Mouse (Mus musculus): ENCODE results near the gene Kbtbd12.

The Kbtbd12 gene

DNA sequence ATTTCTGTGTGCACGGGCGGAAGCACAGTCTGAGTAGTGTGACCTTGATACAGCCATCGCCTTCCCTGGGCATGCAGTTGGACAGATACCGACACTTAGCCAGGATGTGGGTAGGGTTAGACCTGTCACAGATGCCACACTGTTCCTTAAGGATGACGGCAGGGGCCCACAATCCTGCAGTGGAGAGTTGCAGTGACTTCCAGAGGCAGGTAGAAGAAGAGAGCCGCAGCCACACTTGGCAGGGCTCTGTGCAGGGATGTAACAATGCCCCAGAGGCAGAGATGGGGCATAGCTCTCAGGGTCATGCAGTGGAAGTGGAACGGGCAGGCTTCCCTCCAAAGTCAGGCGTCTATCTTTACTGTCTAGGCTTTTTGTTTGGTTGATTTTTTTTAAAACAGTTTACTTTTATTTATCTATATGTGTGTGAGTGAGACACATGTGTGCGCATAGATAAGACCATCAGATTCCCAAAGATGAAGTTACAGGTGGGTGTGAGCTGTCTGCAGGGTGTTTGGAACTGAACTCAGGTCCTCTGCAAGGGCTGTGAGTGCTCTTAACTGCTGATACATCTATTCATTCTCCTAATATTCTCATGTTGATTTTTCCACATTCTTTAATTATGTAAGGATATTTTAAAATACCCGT, 89.2 kb downstream of the Kbtbd12 start:
- DNase-seq (ENCODE audit: low spot score): no peak

DNA sequence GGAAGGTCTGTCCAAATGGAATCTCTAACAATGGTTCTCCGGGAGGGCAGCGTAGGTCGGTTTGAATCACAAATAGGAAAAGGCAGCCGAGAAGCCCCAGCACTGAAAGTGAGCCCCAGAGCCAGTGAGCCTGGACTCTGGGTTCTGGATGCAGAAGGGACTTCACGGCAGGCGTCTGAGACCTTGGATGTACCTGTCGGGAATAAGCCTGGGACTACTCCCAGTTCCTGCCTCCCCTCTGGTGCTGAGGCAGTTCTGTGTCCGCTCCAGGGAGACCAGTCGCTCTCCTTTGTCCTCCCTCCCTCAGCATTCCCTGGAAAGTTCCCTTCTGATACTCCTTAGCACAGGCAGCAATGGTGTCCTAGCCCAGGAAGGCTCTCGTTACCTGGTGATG, 92.4 kb downstream of the Kbtbd12 start:
- DNase-seq (ENCODE audit: low spot score): no peak

- DNase-seq (ENCODE audit: low spot score): no peak
These were observed 92.9 kb downstream of the Kbtbd12 start for GRCm38 (mm10) chr6:88544644-88545396.

- DNase-seq (ENCODE audit: low spot score): no peak
These were observed 93.5 kb downstream of the Kbtbd12 start for GRCm38 (mm10) chr6:88544241-88544640.

GRCm38 (mm10) chr6:88540093-88540755, 97.5 kb downstream of the Kbtbd12 start:
- no peak for DNase-seq (ENCODE audit: low spot score)

DNA sequence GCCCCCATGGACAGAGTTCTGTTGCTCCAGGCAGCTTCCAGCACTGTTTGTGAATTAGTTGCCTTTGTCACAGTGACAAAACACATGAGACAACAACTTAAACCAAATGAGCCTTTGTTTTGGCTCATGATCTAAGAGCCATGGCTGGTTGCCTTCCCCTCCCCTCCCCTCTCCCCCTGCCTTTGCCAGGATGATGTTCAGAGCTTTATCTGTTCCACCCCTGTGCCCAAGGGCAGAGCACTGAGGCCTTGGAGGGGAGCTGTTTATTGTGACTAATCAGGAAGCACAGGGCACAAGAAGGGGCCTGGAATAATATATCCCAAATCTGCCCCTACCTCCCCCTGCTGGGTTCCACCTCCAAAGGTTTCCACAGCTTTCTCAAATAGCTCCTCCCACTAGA, 107.4 kb downstream of the Kbtbd12 start:
- DNase-seq (ENCODE audit: low spot score): no peak

DNA sequence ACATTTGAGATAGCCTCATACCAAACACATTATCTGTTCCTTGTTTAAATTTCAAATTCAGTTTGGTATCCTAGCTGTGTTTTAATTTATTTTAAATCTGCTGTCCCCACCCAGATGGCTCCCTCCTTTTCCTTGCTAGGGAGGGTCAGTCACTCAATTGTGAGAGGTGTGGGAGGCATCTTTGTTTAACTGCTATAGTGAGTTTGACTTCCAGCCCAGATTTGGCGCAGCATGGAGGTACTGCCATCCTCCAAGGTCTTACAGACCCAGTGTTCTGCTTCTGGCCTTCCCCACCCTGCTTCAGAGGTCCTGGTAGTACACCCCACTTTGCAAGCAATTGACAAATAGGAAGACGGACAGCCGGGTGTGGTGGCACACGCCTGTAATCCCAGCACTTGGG, 113.7 kb downstream of the Kbtbd12 start:
- no peak for DNase-seq (ENCODE audit: low spot score)

DNA sequence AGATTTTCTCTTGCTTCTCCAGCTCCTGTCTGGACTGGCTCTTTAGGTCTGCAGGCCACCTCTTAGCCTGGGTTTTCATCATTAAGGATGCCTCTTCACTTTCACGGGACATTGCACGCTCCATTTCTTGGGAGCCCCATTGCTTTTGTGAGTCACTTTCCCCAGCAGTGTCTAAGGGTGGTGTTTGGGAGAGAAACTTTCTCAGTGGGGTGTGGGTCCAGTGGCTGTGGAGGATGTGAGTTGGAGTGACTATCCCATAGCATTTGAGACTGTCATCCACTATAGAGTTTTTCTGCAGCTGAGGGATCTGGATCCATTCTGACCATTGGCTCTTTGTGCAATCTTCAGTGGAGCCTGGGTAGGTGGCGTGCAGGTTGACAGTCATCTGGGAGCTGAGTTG, 114.3 kb downstream of the Kbtbd12 start:
- DNase-seq (ENCODE audit: low spot score): no peak

DNA sequence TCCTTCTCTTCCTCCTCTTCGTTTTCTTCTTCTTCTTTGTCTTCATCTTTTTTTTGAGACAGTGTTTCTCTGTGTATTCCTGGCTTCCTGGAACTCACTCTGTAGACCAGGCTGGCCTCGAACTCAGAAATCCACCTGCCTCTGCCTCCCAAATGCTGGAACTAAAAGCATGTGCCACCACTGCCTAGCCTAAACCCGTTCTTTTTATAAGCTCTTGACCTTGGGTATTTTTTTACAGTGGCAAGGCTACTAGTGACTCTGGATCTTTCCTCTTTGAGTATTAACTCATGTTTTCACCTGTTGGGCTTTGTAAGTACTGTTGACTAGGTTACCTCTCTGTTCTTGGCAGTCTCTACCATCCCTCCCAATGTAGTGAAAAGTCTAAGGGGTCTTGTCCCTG, 114.7 kb downstream of the Kbtbd12 start:
- DNase-seq (ENCODE audit: low spot score): no peak

- DNase-seq (ENCODE audit: low spot score): no peak
These were observed 115.1 kb downstream of the Kbtbd12 start for GRCm38 (mm10) chr6:88522606-88523005.

DNA sequence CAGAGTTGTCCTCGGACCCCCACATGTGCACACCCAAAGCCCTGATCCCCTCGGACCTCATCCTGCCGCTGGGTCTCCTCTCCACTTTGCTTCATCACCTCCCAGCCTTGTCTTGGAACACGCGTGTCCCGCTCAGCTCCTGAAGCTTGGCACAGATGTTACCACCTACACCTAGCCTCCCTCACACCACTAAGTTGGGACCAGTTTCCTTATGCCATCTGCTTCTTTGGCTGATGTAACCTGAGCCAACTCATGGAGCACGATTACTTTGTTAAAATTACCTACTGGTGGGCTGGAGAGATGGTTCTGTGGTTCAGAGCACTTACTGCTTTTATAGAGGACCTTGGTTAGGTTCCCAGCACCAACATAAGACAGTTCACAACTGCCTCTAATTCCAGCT, 115.9 kb downstream of the Kbtbd12 start:
- no peak for DNase-seq (ENCODE audit: low spot score)

DNA sequence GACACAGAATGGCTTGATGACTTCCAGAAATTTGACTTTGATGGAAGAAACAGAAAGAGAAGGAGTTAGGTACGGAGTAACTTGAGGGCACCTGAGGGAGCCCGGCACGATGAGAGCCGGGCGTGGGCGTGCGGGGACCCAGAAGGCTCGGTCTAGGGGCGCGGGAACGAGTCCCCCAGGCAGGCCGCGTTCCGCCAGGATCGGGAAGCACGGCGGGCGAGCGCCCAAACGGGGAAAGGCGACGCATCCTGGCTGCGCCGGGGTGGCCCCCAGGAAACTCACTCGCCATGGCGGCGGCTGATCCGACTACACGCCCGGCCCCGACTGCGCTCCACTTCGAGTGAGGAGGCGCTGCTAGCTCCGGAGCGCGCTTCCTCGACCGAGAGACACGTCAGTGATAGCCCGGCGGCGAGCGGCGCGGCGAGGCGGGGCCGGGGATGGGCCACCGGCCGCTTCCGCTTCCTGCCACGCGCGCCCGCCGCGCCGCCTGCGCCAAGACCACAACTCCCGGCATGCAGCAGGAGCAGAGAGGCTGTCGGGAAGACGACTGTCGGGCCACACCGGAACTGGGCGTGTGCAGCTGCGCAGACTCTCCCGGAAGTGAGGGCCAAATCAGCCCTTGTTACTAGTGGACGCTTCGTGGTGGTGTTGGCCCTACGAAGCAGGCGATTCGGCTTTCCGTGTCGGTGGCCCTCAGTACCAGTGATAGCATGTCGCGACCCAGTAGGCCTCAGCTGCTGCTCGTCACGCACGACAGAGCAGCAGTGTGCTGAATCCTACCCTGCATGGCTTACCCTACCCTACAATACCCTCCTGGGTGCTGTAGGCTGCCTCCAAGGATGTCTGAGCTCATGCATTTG, 119.1 kb downstream of the Kbtbd12 start, which contains the start of gene Sec61a1:
TSS of gene Sec61a1 (minus strand) at position 502 of the 860 bp plus-strand sequence.
- peak; percentile 86 for DNase-seq (ENCODE audit: low spot score)

DNA sequence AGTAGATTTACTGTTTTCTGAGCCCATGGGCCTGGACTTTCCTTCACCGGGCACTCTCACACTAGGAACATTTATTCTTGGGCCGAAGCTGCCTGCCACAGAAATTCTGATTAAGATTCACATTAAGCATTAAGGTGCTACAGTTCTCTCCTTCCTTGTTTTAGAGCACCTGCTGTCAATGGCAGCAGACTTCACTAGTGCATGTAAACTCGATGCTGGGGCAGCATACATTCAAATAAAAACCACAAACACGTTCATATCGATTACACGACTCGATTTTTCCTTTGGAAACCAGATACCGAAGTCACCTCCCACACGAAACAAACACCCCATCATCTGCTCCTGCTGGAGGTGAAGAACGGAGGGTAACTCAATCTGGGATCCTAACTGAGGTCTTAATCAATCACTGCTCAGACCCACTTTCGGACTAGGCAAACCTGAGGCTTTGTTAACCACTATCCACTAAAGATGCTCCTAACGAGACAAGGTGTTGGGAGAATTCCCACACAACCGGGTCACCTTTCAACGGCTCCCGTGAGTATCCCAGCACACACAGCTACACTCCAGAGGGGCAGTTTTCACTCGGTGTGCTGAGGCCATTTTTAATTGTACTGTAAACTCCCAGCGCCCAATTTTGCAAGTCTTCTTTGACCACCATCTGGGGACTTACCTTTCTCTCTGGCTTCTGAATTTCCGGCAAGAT, 119.9 kb downstream of the Kbtbd12 start:
- DNase-seq (ENCODE audit: low spot score): no peak

DNA sequence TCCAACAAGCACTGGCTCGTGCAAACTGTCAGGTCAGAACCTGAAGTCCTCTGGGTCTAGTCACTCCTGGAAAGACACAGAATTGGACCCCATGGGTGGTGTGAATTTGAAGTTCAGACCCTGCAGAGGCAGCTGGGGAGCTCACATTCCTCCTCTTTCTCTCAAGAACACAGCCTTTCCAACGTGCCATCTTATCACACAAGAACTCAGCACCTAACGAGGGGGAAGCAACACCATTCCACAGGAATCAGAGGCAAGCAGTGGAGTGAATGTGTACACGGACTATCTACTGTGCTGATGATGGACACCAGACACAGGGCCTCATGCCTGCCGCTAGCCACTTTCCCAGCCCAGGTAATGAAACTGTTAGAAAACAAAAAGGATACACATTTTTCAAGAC, 121.1 kb downstream of the Kbtbd12 start:
- no peak for DNase-seq (ENCODE audit: low spot score)

DNA sequence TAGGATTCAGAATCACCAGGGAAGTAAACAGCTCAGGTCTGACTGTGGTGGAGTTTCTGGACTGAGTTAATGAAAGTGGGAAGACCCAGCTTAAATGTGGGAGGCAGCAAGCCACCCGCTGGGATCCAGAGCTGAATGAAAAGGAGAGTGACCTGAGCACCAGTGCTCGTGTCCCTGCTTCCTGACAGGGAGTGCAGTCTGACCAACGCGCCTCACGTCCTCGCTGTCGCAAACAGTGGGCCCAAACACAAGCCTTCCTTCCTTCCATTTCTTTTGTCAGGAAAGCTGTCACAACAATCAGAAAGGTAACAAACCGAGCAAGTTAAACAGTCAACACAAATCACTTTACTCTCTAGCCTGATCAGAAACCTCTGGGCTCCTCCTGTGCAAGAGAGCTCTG, 121.8 kb downstream of the Kbtbd12 start:
- DNase-seq (ENCODE audit: low spot score): no peak

DNA sequence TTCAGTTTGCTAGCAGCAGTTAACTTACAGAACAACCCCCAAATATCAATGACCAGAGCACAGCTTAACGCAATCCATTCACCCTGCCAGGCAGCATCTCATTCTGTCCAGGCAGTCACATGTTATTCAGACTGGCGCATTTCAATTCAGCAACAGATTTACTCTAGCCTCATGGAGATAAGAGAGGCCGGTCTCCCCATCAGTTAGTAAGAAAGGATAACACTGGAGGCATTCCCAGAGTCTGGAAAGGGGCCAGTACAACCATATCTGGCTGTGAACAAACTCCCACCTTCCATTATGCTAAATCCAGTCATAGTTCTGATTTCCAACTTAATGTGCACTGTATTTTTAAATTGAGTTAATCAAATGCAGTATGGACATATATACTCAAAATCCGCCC, 123.2 kb downstream of the Kbtbd12 start:
- no peak for DNase-seq (ENCODE audit: low spot score)

DNA sequence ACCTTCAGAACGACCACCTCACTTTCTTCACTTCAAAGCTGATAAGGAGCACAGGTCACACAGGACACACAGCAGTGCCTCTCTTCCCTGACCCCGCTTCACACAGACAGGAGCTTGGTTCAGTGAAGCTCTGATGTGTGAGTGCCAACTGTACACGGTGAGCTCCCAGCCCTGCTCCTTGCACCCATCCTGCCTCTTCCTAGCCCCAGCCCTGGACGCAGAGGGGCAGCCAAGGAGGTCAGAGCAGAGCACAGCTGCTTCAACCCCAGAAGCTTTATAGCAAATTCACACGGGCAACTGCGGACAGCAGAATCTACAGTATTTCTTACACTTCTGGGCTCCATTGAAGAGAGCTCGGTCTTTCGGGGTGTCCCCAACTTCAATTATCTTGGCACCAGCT, 123.8 kb downstream of the Kbtbd12 start:
- DNase-seq (ENCODE audit: low spot score): no peak

DNA sequence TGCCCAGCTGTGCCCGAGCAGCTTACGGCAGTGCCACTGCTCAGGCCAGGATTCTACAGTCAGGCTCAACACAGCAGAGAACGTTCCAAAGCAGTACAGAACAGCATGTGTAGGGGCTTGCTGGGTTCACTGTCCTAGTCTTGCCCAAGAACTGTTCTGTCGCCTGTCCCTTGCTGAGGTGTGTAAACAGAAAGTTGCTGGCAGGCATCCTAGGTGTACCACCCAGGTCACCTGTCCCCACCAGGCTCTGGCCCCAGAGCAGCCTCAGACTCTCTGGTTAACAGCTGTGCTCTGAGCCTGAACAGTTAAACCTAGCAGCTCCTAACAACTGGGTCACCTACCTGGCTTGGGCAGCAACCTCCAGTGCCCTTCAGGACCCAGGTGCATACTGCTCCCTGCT, 134.7 kb downstream of the Kbtbd12 start:
- DNase-seq (ENCODE audit: low spot score): no peak

GRCm38 (mm10) chr6:88502030-88502970, 135.4 kb downstream of the Kbtbd12 start:
- DNase-seq (ENCODE audit: low spot score): no peak

- no peak for DNase-seq (ENCODE audit: low spot score)
These were observed 137.4 kb downstream of the Kbtbd12 start for GRCm38 (mm10) chr6:88500405-88500767.

All from ovary, postnatal 14 days (tissue).